Mouse (Mus musculus) hindbrain, embryonic 14.5 days (tissue): ENCODE data around the gene Myof. TPM values are rescaled to one million over a fixed set of nuclear protein-coding genes. Genes with fewer than 3 reads are reported as not detected.

Source experiments
- ATAC-seq: fragments of 200-750 bp; cut with Nextera tagmentation; 2 replicates; pipeline ENCODE4 v1.8.0; 2017; ENCODE audit warnings: moderate number of reproducible peaks, mild to moderate bottlenecking, moderate TSS enrichment, moderate library complexity; ENCODE audit not compliant: low FRiP score
- DNase-seq: peaks from one replicate; pipeline ENCODE4 v3.0.0-alpha.2; 2015; ENCODE audit warnings: low spot score
- H3K27ac ChIP-seq: fragments of 300-500 bp; sonication (generic); 2 replicates; pipeline ENCODE4 v1.5.1; 2014; ENCODE audit warnings: mild to moderate bottlenecking, moderate library complexity
- H3K27me3 ChIP-seq: fragments of 300-500 bp; sonication (generic); 2 replicates; pipeline ENCODE4 v1.6.1; 2014; ENCODE audit warnings: mild to moderate bottlenecking, low read length, mixed read lengths; ENCODE audit not compliant: control insufficient read depth, insufficient read depth
- H3K36me3 ChIP-seq: fragments of 300-500 bp; sonication (generic); replicated peaks from 2 replicates; pipeline ENCODE4 v1.6.1; 2014; ENCODE audit not compliant: control insufficient read depth, insufficient read depth
- H3K4me1 ChIP-seq: fragments of 300-500 bp; sonication (generic); replicated peaks from 2 replicates; pipeline ENCODE4 v1.6.1; 2014; ENCODE audit warnings: antibody characterized with exemption, low read length, mixed read lengths; ENCODE audit not compliant: control insufficient read depth, insufficient read depth
- H3K4me2 ChIP-seq: fragments of 300-500 bp; sonication (generic); replicated peaks from 2 replicates; pipeline ENCODE4 v1.6.1; 2014; ENCODE audit warnings: mild to moderate bottlenecking, moderate library complexity
- H3K4me3 ChIP-seq: fragments of 300-500 bp; sonication (generic); replicated peaks from 2 replicates; pipeline ENCODE4 v1.5.1; 2014; ENCODE audit warnings: mild to moderate bottlenecking, low read length
- H3K9ac ChIP-seq: fragments of 300-500 bp; sonication (generic); 2 replicates; pipeline ENCODE4 v1.6.1; 2014
- H3K9me3 ChIP-seq: fragments of 300-500 bp; sonication (generic); 2 replicates; pipeline ENCODE4 v1.6.1; 2016; ENCODE audit warnings: low read length; ENCODE audit not compliant: control insufficient read depth
- WGBS: fragments of 180-500 bp; shearing (Covaris S2); extraction: QIAGEN DNeasy Blood & Tissue Kit; methylation state at CpG from one replicate; pipeline ENCODE4 v1.1.7; 2014; 5-methylcytosine and 5-hydroxymethylcytosine counted together
- polyA plus RNA-seq: library from polyadenylated mRNA; unstranded; fragments of >200 nt; fragmentation: Nextera tagmentation; extraction: Ambion mirVana; gene quantifications from 2 replicates; pipeline ENCODE4 v1.2.1, GENCODE M21; 2014

The Myof gene
- polyA plus RNA-seq, 1 experiment from 2014 or later, result 3.2 TPM

- no peak for ATAC-seq
- Histone ChIP-seq H3K36me3 (no peaks in the 10 kb centered on the region), H3K9ac (peak overlapping the region; percentile 59; the same call in 1 of the 2 replicates), H3K27ac (no peak overlapping the region), H3K4me2 (peak overlapping the region; percentile 94), H3K4me3 (peak overlapping the region; percentile 73), H3K9me3 (no peaks in the 10 kb centered on the region), H3K27me3 (no peaks in the 10 kb centered on the region), H3K4me1 (0 out of 2 replicates have a peak, but pooled peaks cover 2% of the 10 kb centered on the region)
- DNase-seq, result peak; percentile 57
- WGBS, result 35% methylated on average over 8 of the region's 8 CpGs
Observed at GRCm38 (mm10) chr19:38053227-38054041, 10.1 kb upstream of the Myof start.

- Histone ChIP-seq H3K36me3 (no peaks in the 10 kb centered on the region), H3K27ac (no peak overlapping the region), H3K4me3 (no peak overlapping the region), H3K4me2 (no peak overlapping the region), H3K9me3 (no peaks in the 10 kb centered on the region), H3K27me3 (no peaks in the 10 kb centered on the region), H3K9ac (no peak overlapping the region), H3K4me1 (no peaks in the 10 kb centered on the region)
- ATAC-seq, result no peak
- DNase-seq, result no peak
- WGBS, result 100% methylated on average over 1 of the region's 1 CpGs
Observed at GRCm38 (mm10) chr19:38049686-38050085, 6.3 kb upstream of the Myof start.

GRCm38 (mm10) chr19:38045198-38045597, 1.8 kb upstream of the Myof start:
- WGBS, result 88% methylated on average over 3 of the region's 3 CpGs
- no peak overlapping the region for H3K27ac ChIP-seq
- H3K36me3 ChIP-seq, result no peaks in the 10 kb centered on the region
- no peak for ATAC-seq
- H3K4me3 ChIP-seq, result no peak overlapping the region
- no peaks in the 10 kb centered on the region for H3K4me1 ChIP-seq
- DNase-seq, result no peak
- H3K27me3 ChIP-seq, result peaks cover 28% of the 10 kb centered on the region
- H3K4me2 ChIP-seq, result no peak overlapping the region
- H3K9ac ChIP-seq, result no peak overlapping the region
- H3K9me3 ChIP-seq, result no peaks in the 10 kb centered on the region

- Histone ChIP-seq H3K9me3 (no peaks in the 10 kb centered on the region), H3K4me1 (no peaks in the 10 kb centered on the region), H3K27ac (no peak overlapping the region), H3K4me2 (peak overlapping the region; percentile 54), H3K9ac (no peak overlapping the region), H3K4me3 (peak overlapping the region; percentile 5; the same call in 1 of the 2 replicates), H3K36me3 (no peaks in the 10 kb centered on the region), H3K27me3 (peaks cover 28% of the 10 kb centered on the region)
- DNase-seq (no peak), ATAC-seq (no peak)
- 46% methylated on average over 5 of the region's 5 CpGs for WGBS
Observed at GRCm38 (mm10) chr19:38042261-38042722, 1.1 kb downstream of the Myof start.

GRCm38 (mm10) chr19:38038267-38038666, 5.1 kb downstream of the Myof start:
- ATAC-seq (no peak), DNase-seq (no peak)
- WGBS, result 87% methylated on average over 2 of the region's 2 CpGs

GRCm38 (mm10) chr19:38035766-38036165, 7.6 kb downstream of the Myof start:
- WGBS, result 74% methylated on average over 2 of the region's 2 CpGs
- no peak overlapping the region for H3K9ac ChIP-seq
- no peak overlapping the region for H3K27ac ChIP-seq
- ATAC-seq (no peak), DNase-seq (no peak)
- H3K4me1 ChIP-seq, result no peaks in the 10 kb centered on the region
- H3K4me2 ChIP-seq, result no peak overlapping the region
- no peaks in the 10 kb centered on the region for H3K27me3 ChIP-seq
- H3K4me3 ChIP-seq, result no peak overlapping the region
- no peaks in the 10 kb centered on the region for H3K9me3 ChIP-seq
- no peaks in the 10 kb centered on the region for H3K36me3 ChIP-seq

More at GRCm38 (mm10) chr19:38038267-38038666, 5.1 kb downstream of the Myof start:
- Histone ChIP-seq H3K36me3 (no peaks in the 10 kb centered on the region), H3K27ac (no peak overlapping the region), H3K4me2 (no peak overlapping the region), H3K9ac (no peak overlapping the region), H3K4me3 (no peak overlapping the region), H3K27me3 (peaks cover 14% of the 10 kb centered on the region), H3K9me3 (no peaks in the 10 kb centered on the region), H3K4me1 (no peaks in the 10 kb centered on the region)

- no peak for DNase-seq
- Histone ChIP-seq H3K4me2 (no peak overlapping the region), H3K9me3 (no peaks in the 10 kb centered on the region), H3K36me3 (no peaks in the 10 kb centered on the region), H3K9ac (no peak overlapping the region), H3K27me3 (no peaks in the 10 kb centered on the region), H3K4me3 (no peak overlapping the region), H3K27ac (no peak overlapping the region), H3K4me1 (no peaks in the 10 kb centered on the region)
- ATAC-seq, result no peak
- 79% methylated on average over 2 of the region's 2 CpGs for WGBS
Observed at GRCm38 (mm10) chr19:38034696-38035095, 8.7 kb downstream of the Myof start.

GRCm38 (mm10) chr19:38033735-38034057, 9.7 kb downstream of the Myof start:
- WGBS, result 92% methylated on average over 2 of the region's 2 CpGs
- no peaks in the 10 kb centered on the region for H3K27me3 ChIP-seq
- no peak for DNase-seq
- H3K4me1 ChIP-seq, result no peaks in the 10 kb centered on the region
- no peaks in the 10 kb centered on the region for H3K36me3 ChIP-seq
- H3K9me3 ChIP-seq, result no peaks in the 10 kb centered on the region
- no peak overlapping the region for H3K9ac ChIP-seq
- no peak overlapping the region for H3K4me3 ChIP-seq
- no peak overlapping the region for H3K27ac ChIP-seq
- no peak overlapping the region for H3K4me2 ChIP-seq
- ATAC-seq, result no peak

GRCm38 (mm10) chr19:38032993-38033734, 10.2 kb downstream of the Myof start:
- H3K4me2 ChIP-seq, result no peak overlapping the region
- H3K4me1 ChIP-seq, result no peaks in the 10 kb centered on the region
- no peak overlapping the region for H3K9ac ChIP-seq
- H3K36me3 ChIP-seq, result no peaks in the 10 kb centered on the region
- no peak for DNase-seq
- no peaks in the 10 kb centered on the region for H3K9me3 ChIP-seq
- H3K27me3 ChIP-seq, result no peaks in the 10 kb centered on the region
- no peak overlapping the region for H3K4me3 ChIP-seq
- ATAC-seq, result no peak
- WGBS, result 77% methylated on average over 15 of the region's 15 CpGs
- no peak overlapping the region for H3K27ac ChIP-seq
